Mouse (Mus musculus) thymus, postnatal 36 days (tissue): Measurements from ENCODE around the gene Nvl.

Experiments used
- DNase-seq, 2 experiments: peaks; one replicate each; pipeline ENCODE4 v3.0.0; 2022; ENCODE audit warnings: mixed read lengths in 2 of 2

The Nvl gene

GRCm38 (mm10) chr1:181064648-181065047 lies 79.4 kb downstream of the Nvl start:
- DNase-seq: no peak

GRCm38 (mm10) chr1:181063991-181064390 lies 80.0 kb downstream of the Nvl start:
- no peak for DNase-seq

GRCm38 (mm10) chr1:181061784-181062485 lies 82.1 kb downstream of the Nvl start:
- DNase-seq: no peak

GRCm38 (mm10) chr1:181052898-181053297 lies 91.1 kb downstream of the Nvl start:
- DNase-seq: no peak

- no peak for DNase-seq
Measured at GRCm38 (mm10) chr1:181050937-181051336, 93.1 kb downstream of the Nvl start, which contains the start of gene 9130409I23Rik. 9130409I23Rik (plus strand) TSS chr1:181051237.

- DNase-seq: no peak
Measured at GRCm38 (mm10) chr1:181049328-181049842, 94.6 kb downstream of the Nvl start.

GRCm38 (mm10) chr1:181047520-181047919 lies 96.5 kb downstream of the Nvl start:
- DNase-seq: no peak

GRCm38 (mm10) chr1:181039652-181040051 lies 104.4 kb downstream of the Nvl start:
- peak in 1 of 2 experiments; percentile 12 for DNase-seq

GRCm38 (mm10) chr1:181037623-181038022 lies 106.4 kb downstream of the Nvl start:
- DNase-seq: no peak
